Mouse (Mus musculus): Measurements from ENCODE around the gene Tstd3. TPM values are rescaled to one million over a fixed set of nuclear protein-coding genes. Genes with fewer than 3 reads are reported as not detected.
A peak's percentile ranks its signal among the peaks of the same experiment; 100 is the strongest.

The Tstd3 gene
- 0.88 and 0.89 TPM in 2 replicates for polyA plus RNA-seq (2012; rRNA removed)

DNA sequence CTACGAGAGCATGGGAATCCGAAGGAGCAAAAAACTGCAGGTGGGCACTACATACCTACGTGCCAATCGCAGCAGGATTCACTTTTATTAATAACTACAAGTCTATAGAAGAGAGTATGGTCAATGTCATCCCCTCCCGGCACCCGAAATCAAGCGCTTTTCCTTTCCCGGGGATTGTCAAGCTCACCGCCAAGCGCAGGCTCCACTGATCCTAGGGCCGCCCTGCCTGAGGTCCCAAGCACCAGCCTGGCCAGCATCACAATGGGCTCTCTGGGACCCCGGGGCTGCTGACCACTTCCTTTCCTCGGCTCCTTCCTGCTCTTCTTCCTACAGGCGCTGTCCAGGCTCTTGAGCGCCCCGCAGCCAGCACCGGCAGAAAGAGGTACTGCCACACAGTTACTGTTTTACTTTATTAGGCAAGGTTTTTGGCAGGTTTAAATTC lies at the start of gene Tstd3, which contains the start of gene Usp45:
Gene Tstd3, minus strand, starts transcription at position 350 of the 442 bp plus-strand sequence.
Gene Usp45, plus strand, starts transcription at position 294 of the 442 bp plus-strand sequence.
- peak within 1 kb of the TSS; percentile 84 for H3K4me3 ChIP-seq (ENCODE audit: control insufficient read depth, insufficient read depth, low read length)
- peak; percentile 74 for DNase-seq
- no peaks in the 10 kb centered on the region for H3K36me3 ChIP-seq (ENCODE audit: control insufficient read depth, insufficient read depth, low read length)
- 0 out of 2 replicates have a peak, but pooled peaks cover 4% of the 10 kb centered on the region for H3K4me1 ChIP-seq (replicated peaks; ENCODE audit: control insufficient read depth, insufficient read depth, low read length)
- 3% methylated on average over 17 of the region's 17 CpGs for WGBS
- no peaks in the 10 kb centered on the region for H3K27me3 ChIP-seq (ENCODE audit: control insufficient read depth, insufficient read depth, low read length)
- TF ChIP-seq POLR2A (IDR thresholded peaks at IDR 0.05; ENCODE audit: control insufficient read depth, extremely low read depth, insufficient read depth, low read length, poor library complexity) (no peak), CTCF (IDR thresholded peaks at IDR 0.05; ENCODE audit: borderline replicate concordance, control insufficient read depth, extremely low read depth, insufficient read depth, low read length, poor library complexity) (peak; percentile 85)
- no peak within 1 kb of the TSS for H3K27ac ChIP-seq (ENCODE audit: control insufficient read depth, insufficient read depth, low read length)

GRCm38 (mm10) chr4:21814029-21814428 lies 47.0 kb upstream of the Tstd3 start:
- WGBS, result 36% methylated on average over 2 of the region's 2 CpGs
- no peaks in the 10 kb centered on the region for H3K27me3 ChIP-seq (ENCODE audit: control insufficient read depth, insufficient read depth, low read length)
- DNase-seq, result peak; percentile 45
- no peaks in the 10 kb centered on the region for H3K4me1 ChIP-seq (replicated peaks; ENCODE audit: control insufficient read depth, insufficient read depth, low read length)
- TF ChIP-seq POLR2A (IDR thresholded peaks at IDR 0.05; ENCODE audit: control insufficient read depth, extremely low read depth, insufficient read depth, low read length, poor library complexity), result no peak
- TF ChIP-seq CTCF (IDR thresholded peaks at IDR 0.05; ENCODE audit: borderline replicate concordance, control insufficient read depth, extremely low read depth, insufficient read depth, low read length, poor library complexity), result no peak
- H3K36me3 ChIP-seq (ENCODE audit: control insufficient read depth, insufficient read depth, low read length), result no peaks in the 10 kb centered on the region
- H3K4me3 ChIP-seq (ENCODE audit: control insufficient read depth, insufficient read depth, low read length), result no peak overlapping the region
- H3K27ac ChIP-seq (ENCODE audit: control insufficient read depth, insufficient read depth, low read length), result no peak overlapping the region

GRCm38 (mm10) chr4:21812635-21813034 lies 45.6 kb upstream of the Tstd3 start:
- 97% methylated on average over 6 of the region's 6 CpGs for WGBS
- TF ChIP-seq POLR2A (IDR thresholded peaks at IDR 0.05; ENCODE audit: control insufficient read depth, extremely low read depth, insufficient read depth, low read length, poor library complexity), result no peak
- no peak for TF ChIP-seq CTCF (IDR thresholded peaks at IDR 0.05; ENCODE audit: borderline replicate concordance, control insufficient read depth, extremely low read depth, insufficient read depth, low read length, poor library complexity)
- no peak overlapping the region for H3K4me3 ChIP-seq (ENCODE audit: control insufficient read depth, insufficient read depth, low read length)
- no peaks in the 10 kb centered on the region for H3K36me3 ChIP-seq (ENCODE audit: control insufficient read depth, insufficient read depth, low read length)
- no peaks in the 10 kb centered on the region for H3K27me3 ChIP-seq (ENCODE audit: control insufficient read depth, insufficient read depth, low read length)
- H3K4me1 ChIP-seq (replicated peaks; ENCODE audit: control insufficient read depth, insufficient read depth, low read length), result no peaks in the 10 kb centered on the region
- no peak overlapping the region for H3K27ac ChIP-seq (ENCODE audit: control insufficient read depth, insufficient read depth, low read length)
- DNase-seq, result no peak

DNA sequence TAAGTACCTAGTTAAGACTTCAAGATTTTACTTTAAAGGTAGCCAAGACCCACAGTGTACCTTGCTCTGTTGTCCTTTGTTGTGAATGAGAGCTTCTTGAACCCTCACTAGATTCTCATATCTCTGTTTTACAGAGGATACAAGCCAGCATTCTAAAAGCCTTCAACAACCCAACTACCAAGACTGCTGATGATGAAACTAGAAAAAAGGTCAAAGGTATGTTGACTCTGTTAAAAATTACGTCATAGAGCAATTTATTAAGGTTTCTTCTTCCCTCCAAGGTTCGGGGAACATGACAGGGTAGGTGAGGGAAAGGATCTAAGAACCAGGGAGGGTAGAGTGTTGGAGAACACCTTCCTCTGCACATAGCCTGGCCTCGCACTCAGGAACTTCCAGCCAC lies 43.6 kb upstream of the Tstd3 start:
- 89% methylated on average over 3 of the region's 3 CpGs for WGBS

DNA sequence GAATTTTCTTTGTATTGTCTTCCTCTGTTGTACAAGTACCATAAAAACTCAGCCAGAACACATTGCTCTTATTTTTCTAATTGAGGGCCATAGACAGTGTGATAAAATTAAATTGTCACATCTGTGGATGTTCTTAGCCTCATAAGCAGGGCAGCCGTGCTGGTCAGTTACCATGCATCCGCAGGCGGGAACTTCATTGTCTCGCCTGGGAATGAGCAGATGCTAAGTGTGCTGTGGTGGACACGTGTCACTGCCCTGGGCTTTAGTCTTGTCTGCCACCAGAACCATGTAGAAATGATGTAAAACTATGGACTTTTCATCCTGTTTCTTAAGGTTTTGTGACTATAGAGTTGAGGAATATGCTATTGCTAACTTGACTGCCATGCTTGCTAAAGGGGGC lies 40.2 kb upstream of the Tstd3 start:
- 96% methylated on average over 5 of the region's 5 CpGs for WGBS
- Histone ChIP-seq H3K4me3 (ENCODE audit: control insufficient read depth, insufficient read depth, low read length) (no peak overlapping the region), H3K4me1 (replicated peaks; ENCODE audit: control insufficient read depth, insufficient read depth, low read length) (no peaks in the 10 kb centered on the region), H3K27ac (ENCODE audit: control insufficient read depth, insufficient read depth, low read length) (no peak overlapping the region), H3K27me3 (ENCODE audit: control insufficient read depth, insufficient read depth, low read length) (no peaks in the 10 kb centered on the region), H3K36me3 (ENCODE audit: control insufficient read depth, insufficient read depth, low read length) (peaks cover 5% of the 10 kb centered on the region)
- no peak for TF ChIP-seq POLR2A (IDR thresholded peaks at IDR 0.05; ENCODE audit: control insufficient read depth, extremely low read depth, insufficient read depth, low read length, poor library complexity)
- TF ChIP-seq CTCF (IDR thresholded peaks at IDR 0.05; ENCODE audit: borderline replicate concordance, control insufficient read depth, extremely low read depth, insufficient read depth, low read length, poor library complexity), result no peak
- no peak for DNase-seq

More for the DNA sequence above, 43.6 kb upstream of the Tstd3 start:
- DNase-seq, result no peak
- Histone ChIP-seq H3K27ac (ENCODE audit: control insufficient read depth, insufficient read depth, low read length) (no peak overlapping the region), H3K4me1 (replicated peaks; ENCODE audit: control insufficient read depth, insufficient read depth, low read length) (no peaks in the 10 kb centered on the region), H3K36me3 (ENCODE audit: control insufficient read depth, insufficient read depth, low read length) (no peaks in the 10 kb centered on the region), H3K27me3 (ENCODE audit: control insufficient read depth, insufficient read depth, low read length) (no peaks in the 10 kb centered on the region), H3K4me3 (ENCODE audit: control insufficient read depth, insufficient read depth, low read length) (no peak overlapping the region)
- TF ChIP-seq POLR2A (IDR thresholded peaks at IDR 0.05; ENCODE audit: control insufficient read depth, extremely low read depth, insufficient read depth, low read length, poor library complexity), result no peak
- no peak for TF ChIP-seq CTCF (IDR thresholded peaks at IDR 0.05; ENCODE audit: borderline replicate concordance, control insufficient read depth, extremely low read depth, insufficient read depth, low read length, poor library complexity)

DNA sequence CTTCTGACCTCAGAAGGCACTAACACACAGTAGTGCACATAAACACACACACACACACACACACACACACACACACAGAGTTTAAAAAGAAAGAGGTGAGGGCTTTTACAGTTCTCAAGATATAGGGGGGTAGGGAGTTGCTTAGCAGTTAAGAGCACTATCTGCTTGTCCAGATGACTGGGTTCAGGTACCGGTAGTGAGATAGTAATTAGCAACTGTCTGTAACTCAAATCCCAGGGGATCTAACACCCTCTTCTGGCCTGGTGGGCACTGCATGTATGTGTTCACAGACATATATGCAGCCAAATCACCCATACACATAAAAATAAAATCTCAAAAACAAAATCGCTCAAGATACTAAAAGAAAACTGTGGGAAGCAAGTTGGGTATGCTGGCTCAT lies 34.6 kb upstream of the Tstd3 start:
- TF ChIP-seq CTCF (IDR thresholded peaks at IDR 0.05; ENCODE audit: borderline replicate concordance, control insufficient read depth, extremely low read depth, insufficient read depth, low read length, poor library complexity) (no peak), POLR2A (IDR thresholded peaks at IDR 0.05; ENCODE audit: control insufficient read depth, extremely low read depth, insufficient read depth, low read length, poor library complexity) (no peak)
- Histone ChIP-seq H3K36me3 (ENCODE audit: control insufficient read depth, insufficient read depth, low read length) (peaks cover 19% of the 10 kb centered on the region), H3K4me1 (replicated peaks; ENCODE audit: control insufficient read depth, insufficient read depth, low read length) (no peaks in the 10 kb centered on the region), H3K4me3 (ENCODE audit: control insufficient read depth, insufficient read depth, low read length) (no peak overlapping the region), H3K27me3 (ENCODE audit: control insufficient read depth, insufficient read depth, low read length) (no peaks in the 10 kb centered on the region), H3K27ac (ENCODE audit: control insufficient read depth, insufficient read depth, low read length) (no peak overlapping the region)
- no peak for DNase-seq
- WGBS, result 97% methylated on average over 2 of the region's 2 CpGs

GRCm38 (mm10) chr4:21801013-21801412 lies 34.0 kb upstream of the Tstd3 start:
- DNase-seq, result no peak
- WGBS, result 100% methylated on average over 1 of the region's 1 CpGs
- H3K36me3 ChIP-seq (ENCODE audit: control insufficient read depth, insufficient read depth, low read length), result peaks cover 19% of the 10 kb centered on the region
- H3K4me1 ChIP-seq (replicated peaks; ENCODE audit: control insufficient read depth, insufficient read depth, low read length), result no peaks in the 10 kb centered on the region
- H3K4me3 ChIP-seq (ENCODE audit: control insufficient read depth, insufficient read depth, low read length), result no peak overlapping the region
- H3K27me3 ChIP-seq (ENCODE audit: control insufficient read depth, insufficient read depth, low read length), result no peaks in the 10 kb centered on the region
- H3K27ac ChIP-seq (ENCODE audit: control insufficient read depth, insufficient read depth, low read length), result no peak overlapping the region
- TF ChIP-seq POLR2A (IDR thresholded peaks at IDR 0.05; ENCODE audit: control insufficient read depth, extremely low read depth, insufficient read depth, low read length, poor library complexity) (no peak), CTCF (IDR thresholded peaks at IDR 0.05; ENCODE audit: borderline replicate concordance, control insufficient read depth, extremely low read depth, insufficient read depth, low read length, poor library complexity) (no peak)

Data from thymus, adult 2 months (tissue).